Mouse (Mus musculus) cerebellum, adult 2 months (tissue): ENCODE data around the gene Gm45711. TPM values are rescaled to one million over a fixed set of nuclear protein-coding genes. Genes with fewer than 3 reads are reported as not detected.

Experiments used
- DNase-seq, 2 experiments: peaks; one replicate each; pipeline ENCODE4 v3.0.0; 2021
- H3K27ac ChIP-seq: fragments of 200-500 bp; 2 replicates; pipeline ENCODE4 v1.5.1; 2012; ENCODE audit warnings: low read length, control low read depth, inconsistent platforms; ENCODE audit not compliant: insufficient read depth
- H3K27me3 ChIP-seq: fragments of 200-500 bp; 2 replicates; pipeline ENCODE4 v1.6.1; 2012; ENCODE audit warnings: inconsistent platforms, mild to moderate bottlenecking, low read length, moderate library complexity; ENCODE audit not compliant: control insufficient read depth, insufficient read depth
- H3K4me1 ChIP-seq: fragments of 200-500 bp; 2 replicates; pipeline ENCODE4 v1.6.1; 2011; ENCODE audit warnings: low read length; ENCODE audit not compliant: control insufficient read depth, insufficient read depth
- H3K4me3 ChIP-seq: fragments of 200-500 bp; replicated peaks from 2 replicates; pipeline ENCODE3; 2011; ENCODE audit warnings: mild to moderate bottlenecking, low read depth, low read length, control low read depth; ENCODE audit not compliant: insufficient read depth
- CTCF ChIP-seq: fragments of 200-500 bp; IDR thresholded peaks from 2 replicates; pipeline ENCODE4 v1.5.1; 2011; ENCODE audit warnings: low read depth, mild to moderate bottlenecking, control low read depth, low read length, moderate library complexity, borderline replicate concordance; ENCODE audit not compliant: insufficient read depth
- POLR2A ChIP-seq: fragments of 200-500 bp; IDR thresholded peaks from 2 replicates; pipeline ENCODE4 v1.6.1; 2011; ENCODE audit warnings: low read length, control low read depth, borderline replicate concordance; ENCODE audit not compliant: insufficient read depth
- WGBS: fragments of 180-500 bp; shearing (Covaris S2); methylation state at CpG from one replicate; pipeline ENCODE4 v1.1.7; 2018; 5-methylcytosine and 5-hydroxymethylcytosine counted together
- polyA plus RNA-seq: library from polyadenylated mRNA; depleted of rRNA; stranded (reverse); fragments of >200 nt; gene quantifications from 2 replicates; pipeline ENCODE4 v1.2.3, GENCODE M21; 2012; rRNA removed

Gene Gm45711
- polyA plus RNA-seq, 1 experiment: not detected

DNA sequence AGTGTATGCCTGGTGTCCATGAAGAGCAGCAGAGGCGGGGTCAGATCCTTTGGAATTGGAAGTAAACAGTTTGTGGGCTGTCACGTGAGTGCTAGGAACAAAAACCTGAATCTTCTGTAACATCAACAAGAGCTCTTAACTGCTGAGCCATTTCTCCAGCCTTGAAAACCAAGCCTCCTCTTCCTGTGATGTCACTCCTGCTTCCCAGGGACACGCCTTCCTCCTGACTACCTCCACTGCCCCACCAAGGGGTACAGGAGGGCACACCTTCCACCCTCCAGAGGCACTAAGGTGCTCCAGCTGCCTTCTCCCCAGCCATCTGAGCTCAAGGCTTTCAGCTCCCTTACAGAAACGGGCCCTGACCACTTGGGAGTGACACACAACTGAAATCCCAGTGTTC, 63.3 kb downstream of the Gm45711 start:
- H3K27ac ChIP-seq: no peak overlapping the region
- no peak for TF ChIP-seq CTCF
- TF ChIP-seq POLR2A: no peak
- no peak for DNase-seq
- peaks cover 4% of the 10 kb centered on the region; the same call in 1 of the 2 replicates for H3K4me1 ChIP-seq
- H3K27me3 ChIP-seq: no peaks in the 10 kb centered on the region
- H3K4me3 ChIP-seq: no peak overlapping the region
- WGBS: 89% methylated on average over 4 of the region's 4 CpGs

DNA sequence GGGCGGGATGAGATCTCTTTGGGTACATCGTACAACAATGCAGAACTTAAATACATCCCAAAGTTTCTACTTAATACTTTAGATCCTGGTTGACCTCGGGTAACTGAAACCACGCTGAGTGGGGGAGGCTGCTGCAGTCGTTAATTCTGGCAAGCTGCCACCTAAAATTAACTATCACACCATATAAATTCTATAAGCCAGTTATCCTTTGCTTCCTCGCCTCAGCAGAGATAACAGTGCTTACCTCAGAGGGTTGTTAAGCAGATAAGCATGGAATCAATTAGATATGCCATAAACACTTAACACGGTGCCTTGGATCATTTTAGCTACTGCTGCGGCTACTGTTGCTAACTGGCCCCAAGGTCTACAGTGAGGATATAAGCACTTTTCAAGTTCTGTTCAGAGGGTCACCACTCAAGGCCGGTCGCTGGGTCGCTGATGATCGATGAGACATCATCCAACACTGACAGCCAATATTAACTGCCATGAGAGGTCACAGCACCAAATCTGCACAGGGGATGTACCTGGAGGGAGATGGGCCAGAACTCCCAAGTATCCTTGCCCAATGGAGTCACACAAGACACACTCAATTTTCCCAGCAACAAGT, 67.7 kb downstream of the Gm45711 start:
- WGBS: 69% methylated on average over 12 of the region's 12 CpGs
- TF ChIP-seq CTCF (no peak), POLR2A (no peak)
- DNase-seq: no peak

DNA sequence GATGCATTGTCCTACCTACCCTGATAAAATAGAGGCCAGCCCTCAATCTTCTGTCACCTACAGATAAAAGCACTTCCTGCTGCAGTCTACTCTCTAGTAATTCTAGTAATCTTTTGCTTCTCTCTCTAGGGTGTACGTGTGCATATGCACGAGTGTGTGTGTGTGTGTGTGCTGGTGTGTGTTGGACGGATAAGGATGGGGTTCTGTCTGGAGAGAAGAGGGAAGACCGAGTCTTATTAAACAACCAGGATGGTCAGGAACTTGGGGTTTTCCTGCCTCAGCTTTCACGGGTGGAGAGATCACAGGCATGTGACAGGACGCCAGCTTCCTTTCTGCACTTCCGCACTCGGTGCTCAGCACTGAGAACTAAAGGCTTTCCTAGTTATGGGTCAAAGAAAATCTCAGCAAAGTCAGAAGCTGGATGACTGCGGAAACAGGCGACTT, 70.4 kb downstream of the Gm45711 start:
- 86% methylated on average over 10 of the region's 10 CpGs for WGBS
- no peak overlapping the region for H3K4me3 ChIP-seq

More for the DNA sequence above, 67.7 kb downstream of the Gm45711 start:
- H3K27ac ChIP-seq: no peak overlapping the region
- no peak overlapping the region for H3K4me3 ChIP-seq
- H3K4me1 ChIP-seq: peaks cover 4% of the 10 kb centered on the region; the same call in 1 of the 2 replicates
- H3K27me3 ChIP-seq: no peaks in the 10 kb centered on the region

DNA sequence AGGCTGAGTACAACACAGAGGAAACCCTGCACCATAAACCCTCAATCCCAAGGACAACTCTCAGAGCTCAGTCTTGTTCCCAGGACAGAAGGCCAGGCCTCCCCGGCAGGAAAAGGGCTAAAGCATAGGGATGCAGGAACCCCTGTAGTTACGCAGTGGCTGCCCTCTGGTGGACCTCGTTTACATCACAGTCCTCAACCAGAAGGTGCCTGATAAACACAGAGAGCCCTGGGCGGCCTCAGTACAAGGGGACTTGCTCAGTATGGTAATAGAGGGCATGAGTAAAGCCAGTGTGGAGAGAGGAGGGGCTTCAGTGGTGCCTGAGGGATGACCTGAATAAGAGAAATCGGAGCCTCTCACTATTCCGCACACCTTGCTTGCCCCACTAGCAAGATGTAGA, 75.3 kb downstream of the Gm45711 start:
- H3K27ac ChIP-seq: no peak overlapping the region
- no peak overlapping the region for H3K4me3 ChIP-seq
- H3K27me3 ChIP-seq: no peaks in the 10 kb centered on the region
- no peaks in the 10 kb centered on the region for H3K4me1 ChIP-seq
- WGBS: 53% methylated on average over 6 of the region's 6 CpGs
- TF ChIP-seq POLR2A (no peak), CTCF (no peak)
- DNase-seq: no peak

More for the DNA sequence above, 70.4 kb downstream of the Gm45711 start:
- DNase-seq: no peak
- TF ChIP-seq CTCF: no peak
- TF ChIP-seq POLR2A: no peak
- H3K27ac ChIP-seq: no peak overlapping the region
- H3K4me1 ChIP-seq: no peaks in the 10 kb centered on the region
- no peaks in the 10 kb centered on the region for H3K27me3 ChIP-seq

DNA sequence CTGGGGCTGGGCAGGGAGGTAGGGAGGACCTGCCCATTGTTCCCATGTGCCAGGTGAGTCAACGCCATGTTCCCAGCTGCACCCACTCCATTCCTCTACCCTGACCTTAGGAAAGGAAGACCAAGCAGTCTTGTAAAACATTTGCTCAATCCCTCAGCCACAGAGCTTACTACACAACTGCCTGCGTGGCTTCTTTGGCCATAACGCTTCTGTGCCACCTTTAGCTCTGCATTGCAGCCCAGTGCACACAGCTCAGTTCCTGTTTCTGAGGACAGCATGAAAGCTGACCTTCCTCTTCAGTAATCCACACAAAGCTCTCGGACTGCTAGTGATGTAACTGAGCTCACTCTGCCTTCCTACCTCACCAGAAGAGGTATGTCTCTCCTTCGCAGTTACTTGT, 77.0 kb downstream of the Gm45711 start:
- Histone ChIP-seq H3K27ac (no peak overlapping the region), H3K4me1 (no peaks in the 10 kb centered on the region), H3K4me3 (no peak overlapping the region), H3K27me3 (no peaks in the 10 kb centered on the region)
- TF ChIP-seq CTCF: no peak
- TF ChIP-seq POLR2A: no peak
- DNase-seq: no peak
- whole genome bisulfite sequencing: 99% methylated on average over 5 of the region's 5 CpGs

DNA sequence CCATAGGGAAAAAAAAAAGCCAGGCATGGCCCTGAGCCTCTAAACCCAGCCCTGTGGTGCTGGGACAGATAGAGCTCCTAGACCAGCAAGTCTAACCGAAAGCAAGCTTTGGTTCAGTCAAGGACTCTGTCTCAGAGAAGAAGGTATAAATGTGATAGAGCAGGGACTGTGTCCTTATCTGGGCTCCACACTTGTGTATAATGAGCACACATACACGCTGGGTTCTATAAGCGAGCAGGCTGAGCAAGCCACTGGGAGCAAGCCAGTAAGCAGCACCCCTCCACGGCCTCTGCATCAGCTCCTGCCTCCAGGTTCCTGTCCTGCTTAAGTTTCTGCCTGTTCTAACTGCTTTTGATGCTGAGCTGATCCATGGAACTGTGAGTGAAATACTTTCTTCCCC, 77.8 kb downstream of the Gm45711 start:
- Histone ChIP-seq H3K4me1 (no peaks in the 10 kb centered on the region), H3K27ac (no peak overlapping the region), H3K27me3 (no peaks in the 10 kb centered on the region), H3K4me3 (no peak overlapping the region)
- DNase-seq: no peak
- TF ChIP-seq POLR2A: no peak
- TF ChIP-seq CTCF: no peak
- 98% methylated on average over 4 of the region's 4 CpGs for WGBS

Other genes with a start within 250 kb of the Gm45711 start
- 9.9 and 10.3 TPM in 2 replicates for gene Cdh5, start 208.5 kb downstream of the Gm45711 start, polyA plus RNA-seq
- gene Bean1, start 139.6 kb downstream of the Gm45711 start, polyA plus RNA-seq: 21.8 and 23.0 TPM in 2 replicates
- 37.2 and 38.4 TPM in 2 replicates for gene Tk2, start 61.5 kb downstream of the Gm45711 start, polyA plus RNA-seq
- gene Cklf, start 59.2 kb downstream of the Gm45711 start, polyA plus RNA-seq: 6.9 and 7.9 TPM in 2 replicates
- not detected in 2 replicates for gene Cmtm2a, start 16.9 kb downstream of the Gm45711 start, polyA plus RNA-seq
- not detected in 2 replicates for gene Cmtm1, start 64 bp upstream of the Gm45711 start, polyA plus RNA-seq
- gene Gm11020, start 11.5 kb upstream of the Gm45711 start, polyA plus RNA-seq: not detected in 2 replicates
- not detected in 2 replicates for gene Cmtm2b, start 12.1 kb upstream of the Gm45711 start, polyA plus RNA-seq
- 16.9 and 18.6 TPM in 2 replicates for gene Cmtm3, start 29.3 kb upstream of the Gm45711 start, polyA plus RNA-seq
- gene Cmtm4, start 85.7 kb upstream of the Gm45711 start, polyA plus RNA-seq: 31.1 and 33.3 TPM in 2 replicates
- 174 and 191 TPM in 2 replicates for gene Dync1li2, start 133.0 kb upstream of the Gm45711 start, polyA plus RNA-seq
- 0.23 and 0.40 TPM in 2 replicates for gene Terb1, start 199.8 kb upstream of the Gm45711 start, polyA plus RNA-seq
- gene Nae1, start 224.6 kb upstream of the Gm45711 start, polyA plus RNA-seq: 96.1 and 96.5 TPM in 2 replicates
- 59.8 and 67.8 TPM in 2 replicates for gene Car7, start 224.6 kb upstream of the Gm45711 start, polyA plus RNA-seq